ENCODE assay signal across 13 mouse cellular contexts in the genomic region with DNA sequence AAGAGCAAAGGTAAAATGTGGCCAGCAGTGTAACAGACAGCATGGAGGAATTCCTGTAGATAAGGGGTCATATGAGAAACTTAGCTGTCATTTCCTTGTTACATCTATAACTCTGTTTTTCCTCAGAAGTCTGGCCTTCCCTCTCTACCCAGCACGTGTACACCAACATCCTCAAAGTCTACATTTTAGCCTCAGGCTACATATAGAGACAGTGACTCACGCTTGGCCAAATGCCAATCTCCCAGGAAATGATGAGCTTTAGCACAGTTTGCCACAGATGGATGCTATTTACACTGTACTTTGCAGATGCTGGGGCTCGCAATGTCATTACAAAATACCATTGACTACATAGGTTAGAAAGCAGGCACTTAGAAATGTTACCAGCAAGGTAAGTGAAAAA.
A peak's percentile ranks its signal among the peaks of the same experiment; 100 is the strongest.
DNase-seq lines count a peak whose midpoint lies in the region; ATAC-seq and TF ChIP-seq lines count a peak whose summit lies in the region.
"Had no signal": no experiment of that assay in that cellular context is flagged by ENCODE, and none has a peak within 500 bp of the region (broad histone marks: within the 10 kb centered on the region; RNA-seq: fewer than 3 reads in every experiment).

No protein-coding gene starts in this region.

- H3K4me2 ChIP-seq in hindbrain, embryonic 12.5 days (replicated peaks), result no peak overlapping the region
- H3K4me2 ChIP-seq: midbrain, embryonic 13.5 days had no signal

- no peaks in the 10 kb centered on the region for H3K36me3 ChIP-seq in hindbrain, embryonic 12.5 days
- no peaks in the 10 kb centered on the region for H3K36me3 ChIP-seq in hindbrain, embryonic 10.5 days
- H3K36me3 ChIP-seq: midbrain, embryonic 13.5 days had no signal

- WGBS in hindbrain, embryonic 12.5 days, result 75% methylated on average over 3 of the region's 3 CpGs
- 81% methylated on average over 3 of the region's 3 CpGs for WGBS in hindbrain, embryonic 10.5 days
- 66% methylated on average over 3 of the region's 3 CpGs for WGBS in lung, adult 2 months

- 0 out of 2 replicates have a peak, but pooled peaks have one; percentile 22 for ATAC-seq in hindbrain, embryonic 12.5 days (ENCODE audit: low FRiP score)
- ATAC-seq: intestine, embryonic 16.5 days; midbrain, embryonic 13.5 days had no signal

- DNase-seq in hindbrain, embryonic 10.5 days (ENCODE audit: low spot score), result no peak
- peak; percentile 22 for DNase-seq in layer of hippocampus, adult 9-11 months
- DNase-seq in right cerebral cortex, postnatal 10 days (ENCODE audit: low spot score in 2 of 2), result peak; percentile 67 to 85
- DNase-seq in lung, adult 2 months, result no peak
- no peak for DNase-seq in spleen, postnatal 4 days (ENCODE audit: low spot score in 2 of 2)
- no peak for DNase-seq in thymus, postnatal 0 days (ENCODE audit: low spot score)
- DNase-seq: adrenal gland, adult 8-10 months; heart, adult 11 months had no signal

- H3K9me3 ChIP-seq in hindbrain, embryonic 12.5 days (replicated peaks), result no peaks in the 10 kb centered on the region
- peaks cover 3% of the 10 kb centered on the region; the same call in 1 of the 2 replicates for H3K9me3 ChIP-seq in hindbrain, embryonic 10.5 days
- H3K9me3 ChIP-seq: midbrain, embryonic 13.5 days had no signal

- H3K9ac ChIP-seq in hindbrain, embryonic 12.5 days, result no peak overlapping the region
- H3K9ac ChIP-seq: liver, embryonic 14.5 days; midbrain, embryonic 13.5 days had no signal

- no peak overlapping the region for H3K27ac ChIP-seq in hindbrain, embryonic 12.5 days
- no peak overlapping the region for H3K27ac ChIP-seq in hindbrain, embryonic 10.5 days
- H3K27ac ChIP-seq in embryonic fibroblast, embryonic 13.5 days (ENCODE audit: insufficient read depth, low read length), result peak overlapping the region; percentile 61
- H3K27ac ChIP-seq: liver, embryonic 14.5 days; midbrain, embryonic 13.5 days had no signal

- no peak for TF ChIP-seq CTCF in embryonic fibroblast, embryonic 13.5 days (IDR thresholded peaks at IDR 0.05; ENCODE audit: borderline replicate concordance, insufficient read depth, low read length)
- TF ChIP-seq CTCF in lung, adult 2 months (IDR thresholded peaks at IDR 0.05; ENCODE audit: insufficient read depth, low read length), result no peak

- no peak for TF ChIP-seq POLR2A in embryonic fibroblast, embryonic 13.5 days (IDR thresholded peaks at IDR 0.05; ENCODE audit: low read depth, low read length)
- TF ChIP-seq POLR2A in lung, adult 2 months (IDR thresholded peaks at IDR 0.05; ENCODE audit: borderline replicate concordance, extremely low read depth, low read depth, low read length), result no peak

- H3K4me1 ChIP-seq in hindbrain, embryonic 12.5 days, result no peaks in the 10 kb centered on the region
- no peaks in the 10 kb centered on the region for H3K4me1 ChIP-seq in hindbrain, embryonic 10.5 days (replicated peaks)
- no peaks in the 10 kb centered on the region for H3K4me1 ChIP-seq in embryonic fibroblast, embryonic 13.5 days (ENCODE audit: control insufficient read depth, insufficient read depth, low read length)
- H3K4me1 ChIP-seq in lung, adult 2 months (ENCODE audit: control insufficient read depth, insufficient read depth, low read length), result no peaks in the 10 kb centered on the region
- H3K4me1 ChIP-seq: midbrain, embryonic 13.5 days had no signal

- H3K27me3 ChIP-seq in hindbrain, embryonic 12.5 days, result no peaks in the 10 kb centered on the region
- H3K27me3 ChIP-seq in hindbrain, embryonic 10.5 days (ENCODE audit: insufficient read depth, poor library complexity, severe bottlenecking), result no peaks in the 10 kb centered on the region
- H3K27me3 ChIP-seq: midbrain, embryonic 13.5 days had no signal

- no peak overlapping the region for H3K4me3 ChIP-seq in hindbrain, embryonic 12.5 days
- no peak overlapping the region for H3K4me3 ChIP-seq in hindbrain, embryonic 10.5 days
- H3K4me3 ChIP-seq in embryonic fibroblast, embryonic 13.5 days (ENCODE audit: insufficient read depth, low read length), result no peak overlapping the region
- H3K4me3 ChIP-seq in lung, adult 2 months (replicated peaks; ENCODE audit: extremely low read depth, low read depth, low read length), result no peak overlapping the region
- H3K4me3 ChIP-seq: midbrain, embryonic 13.5 days had no signal

Comparison
In these comparisons a context has a peak if more than half of its experiments do, and no peak if none do; other contexts are left out.
1. DNase-seq: peak in layer of hippocampus, adult 9-11 months (single experiment) and right cerebral cortex, postnatal 10 days (2 of 2); none in hindbrain, embryonic 10.5 days (single experiment), lung, adult 2 months (single experiment), spleen, postnatal 4 days (0 of 2) and thymus, postnatal 0 days (single experiment).